Mouse (Mus musculus) myocyte (in vitro differentiated cells): ENCODE results near the gene Ngf.

Source experiments
- E2F4 ChIP-seq: IDR thresholded peaks from one replicate; pipeline ENCODE4 v1.6.1; 2011; ENCODE audit warnings: mild to moderate bottlenecking, control low read depth, moderate library complexity; ENCODE audit not compliant: insufficient read depth
- MAX ChIP-seq: IDR thresholded peaks from one replicate; pipeline ENCODE4 v1.6.1; 2011; ENCODE audit warnings: low read depth, mild to moderate bottlenecking, control low read depth
- MYOD1 ChIP-seq, 3 experiments: IDR thresholded peaks; one replicate each; pipeline ENCODE4 v1.6.1; 2011; ENCODE audit warnings: control low read depth in 2 of 3, low read depth in 2 of 3, mild to moderate bottlenecking in 2 of 3, moderate library complexity in 1 of 3; ENCODE audit not compliant: insufficient read length in 2 of 3, control insufficient read depth in 1 of 3
- MYOG ChIP-seq, 3 experiments: IDR thresholded peaks; one replicate each; pipeline ENCODE4 v1.6.1; 2011; ENCODE audit warnings: control low read depth in 2 of 3, low read depth in 2 of 3, mild to moderate bottlenecking in 2 of 3; ENCODE audit not compliant: insufficient read length in 2 of 3, control insufficient read depth in 1 of 3, insufficient read depth in 1 of 3
- POLR2A ChIP-seq: IDR thresholded peaks from one replicate; pipeline ENCODE4 v1.6.1; 2011; ENCODE audit warnings: low read depth, mild to moderate bottlenecking, control low read depth, moderate library complexity; ENCODE audit not compliant: insufficient read length
- POLR2AphosphoS2 ChIP-seq: IDR thresholded peaks from one replicate; pipeline ENCODE4 v1.6.1; 2011; ENCODE audit warnings: low read depth, control low read depth; ENCODE audit not compliant: insufficient read length
- REST ChIP-seq: IDR thresholded peaks from one replicate; pipeline ENCODE4 v1.6.1; 2011; ENCODE audit warnings: mild to moderate bottlenecking, control low read depth, moderate library complexity; ENCODE audit not compliant: insufficient read depth, insufficient read length
- TCF12 ChIP-seq: IDR thresholded peaks from one replicate; pipeline ENCODE4 v1.6.1; 2011; ENCODE audit warnings: mild to moderate bottlenecking, control low read depth; ENCODE audit not compliant: poor library complexity, insufficient read depth, severe bottlenecking
- USF1 ChIP-seq: IDR thresholded peaks from one replicate; pipeline ENCODE4 v1.6.1; 2011; ENCODE audit warnings: low read depth, mild to moderate bottlenecking, control low read depth, moderate library complexity

GRCm38 (mm10) chr3:102547536-102547935 is 77.8 kb downstream of the Ngf start:
- TF ChIP-seq POLR2A (no peak), MAX (no peak), TCF12 (no peak), E2F4 (no peak), USF1 (no peak), MYOG (IDR thresholded peaks at IDR 0.05; ENCODE audit: control insufficient read depth in 1 of 3, insufficient read depth in 1 of 3, insufficient read length in 2 of 3, low read depth in 2 of 3) (no peak), REST (no peak), MYOD1 (IDR thresholded peaks at IDR 0.05; ENCODE audit: control insufficient read depth in 1 of 3, insufficient read length in 2 of 3, low read depth in 2 of 3) (no peak), POLR2AphosphoS2 (no peak)
